In the genomic region with DNA sequence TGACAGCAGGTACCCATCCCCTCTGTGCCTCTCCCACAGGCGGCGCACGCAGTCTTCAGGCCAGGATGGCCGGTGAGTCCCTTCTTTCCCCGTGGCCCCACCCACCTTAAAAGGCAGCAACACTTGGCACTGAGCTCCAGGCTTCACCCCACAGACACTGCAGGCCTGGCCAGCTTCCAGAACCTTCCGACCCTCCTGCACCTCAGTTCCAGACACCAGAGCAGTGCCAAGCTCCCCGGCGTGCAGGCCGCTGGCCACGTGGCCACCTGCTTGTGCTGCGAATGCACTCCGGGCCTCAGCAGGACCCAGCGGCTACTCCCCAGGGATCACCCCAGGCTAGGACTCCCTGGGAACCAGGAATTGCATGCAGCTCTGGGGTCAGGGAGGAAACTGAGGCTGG, we compare ENCODE assay signal across 25 mouse cellular contexts. TPM values are rescaled to one million over a fixed set of nuclear protein-coding genes. Genes with fewer than 3 reads are reported as not detected.
"Had no signal": no experiment of that assay in that cellular context is flagged by ENCODE, and none has a peak within 500 bp of the region (broad histone marks: within the 10 kb centered on the region; RNA-seq: fewer than 3 reads in every experiment).

No protein-coding gene starts in this region.

- H3K27me3 ChIP-seq: limb, embryonic 13.5 days; liver, embryonic 12.5 days; liver, embryonic 15.5 days; lung, embryonic 15.5 days; midbrain, embryonic 15.5 days; neural tube, embryonic 13.5 days; stomach, embryonic 15.5 days had no signal

- H3K4me2 ChIP-seq: limb, embryonic 13.5 days; liver, embryonic 12.5 days; liver, embryonic 15.5 days; lung, embryonic 15.5 days; midbrain, embryonic 12.5 days; midbrain, embryonic 15.5 days; neural tube, embryonic 13.5 days; stomach, embryonic 15.5 days had no signal

- H3K9me3 ChIP-seq: limb, embryonic 10.5 days; limb, embryonic 13.5 days; liver, embryonic 12.5 days; liver, embryonic 15.5 days; lung, embryonic 15.5 days; midbrain, embryonic 12.5 days; midbrain, embryonic 15.5 days; neural tube, embryonic 13.5 days; stomach, embryonic 15.5 days had no signal

- H3K27ac ChIP-seq: kidney, postnatal 0 days; layer of hippocampus, adult 2 months; limb, embryonic 10.5 days; limb, embryonic 13.5 days; liver, embryonic 12.5 days; liver, embryonic 15.5 days; lung, embryonic 15.5 days; midbrain, embryonic 12.5 days; midbrain, embryonic 15.5 days; neural tube, embryonic 13.5 days; stomach, embryonic 15.5 days had no signal

- DNase-seq: layer of hippocampus, adult 9-11 months; liver; lung, adult 18-20 months; lung, postnatal 14 days; lung, postnatal 4 days; retina, postnatal 1 day; right cerebral cortex, postnatal 25 days; spleen, adult 18-20 months; thymus, adult 18-20 months; thymus, postnatal 4 days had no signal

- H3K4me3 ChIP-seq: layer of hippocampus, adult 2 months; limb, embryonic 10.5 days; limb, embryonic 13.5 days; liver, embryonic 12.5 days; liver, embryonic 15.5 days; lung, embryonic 15.5 days; midbrain, embryonic 12.5 days; midbrain, embryonic 15.5 days; myocyte; neural tube, embryonic 13.5 days; stomach, embryonic 15.5 days had no signal

- ATAC-seq: liver, embryonic 12.5 days; midbrain, embryonic 15.5 days had no signal

- H3K4me1 ChIP-seq: midbrain, embryonic 15.5 days had no signal

- H3K9ac ChIP-seq: limb, embryonic 13.5 days; liver, embryonic 12.5 days; liver, embryonic 15.5 days; lung, embryonic 15.5 days; midbrain, embryonic 12.5 days; midbrain, embryonic 15.5 days; neural tube, embryonic 13.5 days; stomach, embryonic 15.5 days had no signal

RNA-seq across cellular contexts. Expression of a gene that starts 14.9 kb away (rescaled TPM):
- total RNA-seq: monocyte, adult 5-6 weeks had no signal

RNA-seq across cellular contexts. Expression of a gene that starts 29.5 kb away (rescaled TPM):
- total RNA-seq: megakaryocyte-erythroid progenitor cell, adult 5-6 weeks; monocyte, adult 5-6 weeks; neutrophil, adult 5-6 weeks had no signal
- polyA plus RNA-seq: liver, embryonic 12.5 days; liver, embryonic 15.5 days; midbrain, embryonic 12.5 days; midbrain, embryonic 15.5 days; neural tube, embryonic 13.5 days had no signal
